Mouse (Mus musculus) liver, embryonic 16.5 days (tissue): ENCODE results near the gene Cox7b. TPM values are rescaled to one million over a fixed set of nuclear protein-coding genes. Genes with fewer than 3 reads are reported as not detected.
"Not testable (repeated sequence)": the region's sequence is repeated elsewhere in the genome, so short reads cannot be mapped to it uniquely, and the experiment has no call there.

Experiments used
- ATAC-seq: fragments of 200-750 bp; cut with Nextera tagmentation; 2 replicates; pipeline ENCODE4 v1.8.0; 2017; ENCODE audit warnings: low read depth, mild to moderate bottlenecking, moderate number of reproducible peaks, moderate library complexity
- H3K27ac ChIP-seq: fragments of 300-500 bp; sonication (generic); 2 replicates; pipeline ENCODE4 v1.5.1; 2014; ENCODE audit warnings: mild to moderate bottlenecking, low read length
- H3K27me3 ChIP-seq: fragments of 300-500 bp; sonication (generic); 2 replicates; pipeline ENCODE4 v1.6.1; 2014; ENCODE audit warnings: low read depth, low read length, mixed read lengths; ENCODE audit not compliant: control insufficient read depth, insufficient read depth
- H3K36me3 ChIP-seq: fragments of 300-500 bp; sonication (generic); 2 replicates; pipeline ENCODE4 v1.6.1; 2014; ENCODE audit warnings: mild to moderate bottlenecking; ENCODE audit not compliant: control insufficient read depth, insufficient read depth
- H3K4me1 ChIP-seq: fragments of 300-500 bp; sonication (generic); 2 replicates; pipeline ENCODE4 v1.6.1; 2014; ENCODE audit warnings: low read depth, low read length, mixed read lengths; ENCODE audit not compliant: control insufficient read depth
- H3K4me2 ChIP-seq: fragments of 300-500 bp; sonication (generic); 2 replicates; pipeline ENCODE4 v1.6.1; 2014; ENCODE audit warnings: low read depth, low read length, mixed read lengths
- H3K4me3 ChIP-seq: fragments of 300-500 bp; sonication (generic); 2 replicates; pipeline ENCODE4 v1.5.1; 2014; ENCODE audit warnings: low read depth, mild to moderate bottlenecking, low read length
- H3K9ac ChIP-seq: fragments of 300-500 bp; sonication (generic); 2 replicates; pipeline ENCODE4 v1.6.1; 2014; ENCODE audit warnings: low read depth, low read length
- H3K9me3 ChIP-seq: fragments of 300-500 bp; sonication (generic); replicated peaks from 2 replicates; pipeline ENCODE4 v1.6.1; 2016; ENCODE audit warnings: low read length; ENCODE audit not compliant: control insufficient read depth
- WGBS: fragments of 180-500 bp; shearing (Covaris S2); extraction: QIAGEN DNeasy Blood & Tissue Kit; methylation state at CpG from one replicate; pipeline ENCODE4 v1.1.7; 2014; ENCODE audit not compliant: insufficient replicate concordance; 5-methylcytosine and 5-hydroxymethylcytosine counted together
- polyA plus RNA-seq: library from polyadenylated mRNA; unstranded; fragments of >200 nt; fragmentation: Nextera tagmentation; extraction: Ambion mirVana; gene quantifications from 2 replicates; pipeline ENCODE4 v1.2.1, GENCODE M21; 2015

The Cox7b gene
- 238 and 263 TPM in 2 replicates for polyA plus RNA-seq

- 16% methylated on average over 26 of the region's 26 CpGs for WGBS
- Histone ChIP-seq H3K27me3 (no peaks in the 10 kb centered on the region), H3K4me3 (peak within 1 kb of the TSS; percentile 73), H3K9ac (peak within 1 kb of the TSS; percentile 51), H3K36me3 (no peaks in the 10 kb centered on the region), H3K4me1 (peaks cover 6% of the 10 kb centered on the region), H3K4me2 (peak within 1 kb of the TSS; percentile 44), H3K9me3 (no peaks in the 10 kb centered on the region), H3K27ac (peak within 1 kb of the TSS; percentile 63)
- ATAC-seq = peak; percentile 28
Observed at GRCm38 (mm10) chrX:106015571-106016322, at the start of gene Cox7b. Gene Cox7b, plus strand, starts transcription at chrX:106015700.

- no peak for ATAC-seq
- Histone ChIP-seq H3K27ac (no peak overlapping the region), H3K4me2 (no peak overlapping the region), H3K4me3 (no peak overlapping the region), H3K27me3 (no peaks in the 10 kb centered on the region), H3K9ac (no peak overlapping the region), H3K9me3 (no peaks in the 10 kb centered on the region), H3K4me1 (no peaks in the 10 kb centered on the region), H3K36me3 (peaks cover 4% of the 10 kb centered on the region; the same call in 1 of the 2 replicates)
- WGBS = 51% methylated on average over 1 of the region's 1 CpGs
Observed at GRCm38 (mm10) chrX:106001605-106002004, 13.9 kb upstream of the Cox7b start.

- Histone ChIP-seq H3K4me1 (peaks cover 10% of the 10 kb centered on the region), H3K27ac (peak overlapping the region; percentile 95), H3K9ac (peak overlapping the region; percentile 80), H3K36me3 (no peaks in the 10 kb centered on the region), H3K27me3 (no peaks in the 10 kb centered on the region), H3K4me2 (peak overlapping the region; percentile 53), H3K4me3 (peak overlapping the region; percentile 76), H3K9me3 (no peaks in the 10 kb centered on the region)
- WGBS = 9% methylated on average over 3 of the region's 3 CpGs
- no peak for ATAC-seq
Observed at GRCm38 (mm10) chrX:106010762-106011161, 4.7 kb upstream of the Cox7b start.

DNA sequence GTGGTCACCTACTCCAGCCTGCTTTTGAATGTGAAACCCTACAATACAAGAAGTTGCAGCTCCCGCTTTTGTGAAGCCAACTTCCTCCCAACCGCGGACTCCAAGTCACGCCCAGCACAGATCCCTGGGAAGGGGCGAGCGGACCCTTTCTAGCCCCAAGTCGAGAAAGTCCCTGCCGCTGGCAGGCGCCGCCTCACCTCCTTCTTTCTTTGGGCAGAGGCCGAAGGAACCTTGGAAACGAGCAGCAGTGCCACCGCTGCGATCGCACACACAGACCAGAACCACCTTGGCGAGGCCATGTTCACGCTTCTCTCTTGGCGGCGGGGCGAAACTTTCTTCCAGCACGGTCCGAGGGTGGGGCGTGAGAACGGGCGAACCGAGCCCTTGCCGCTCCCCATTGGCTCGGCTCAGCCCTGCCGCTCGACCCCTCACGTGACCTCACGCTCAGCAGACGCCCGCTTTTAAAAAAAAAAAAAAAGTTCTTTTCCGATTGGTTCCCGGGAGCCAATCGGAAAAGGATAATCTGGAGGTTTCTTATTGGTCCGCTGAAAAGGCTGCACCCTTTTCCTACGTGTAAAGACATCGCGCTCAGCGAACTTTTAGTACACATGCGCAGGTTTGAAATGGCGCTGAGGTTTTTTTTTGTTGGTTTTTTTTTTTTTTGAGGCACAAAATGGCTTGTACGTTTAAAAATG is 3.9 kb upstream of the Cox7b start, which contains the start of gene Magt1:
Magt1 (minus strand) TSS at position 442 of the 695 bp plus-strand sequence.
- Histone ChIP-seq H3K9ac (peak within 1 kb of the TSS; percentile 80), H3K4me3 (peak within 1 kb of the TSS; percentile 76), H3K27ac (peak within 1 kb of the TSS; percentile 95), H3K27me3 (no peaks in the 10 kb centered on the region), H3K9me3 (no peaks in the 10 kb centered on the region), H3K36me3 (no peaks in the 10 kb centered on the region), H3K4me1 (peaks cover 10% of the 10 kb centered on the region), H3K4me2 (peak within 1 kb of the TSS; percentile 76)
- WGBS = 16% methylated on average over 45 of the region's 45 CpGs
- peak; percentile 97 for ATAC-seq

DNA sequence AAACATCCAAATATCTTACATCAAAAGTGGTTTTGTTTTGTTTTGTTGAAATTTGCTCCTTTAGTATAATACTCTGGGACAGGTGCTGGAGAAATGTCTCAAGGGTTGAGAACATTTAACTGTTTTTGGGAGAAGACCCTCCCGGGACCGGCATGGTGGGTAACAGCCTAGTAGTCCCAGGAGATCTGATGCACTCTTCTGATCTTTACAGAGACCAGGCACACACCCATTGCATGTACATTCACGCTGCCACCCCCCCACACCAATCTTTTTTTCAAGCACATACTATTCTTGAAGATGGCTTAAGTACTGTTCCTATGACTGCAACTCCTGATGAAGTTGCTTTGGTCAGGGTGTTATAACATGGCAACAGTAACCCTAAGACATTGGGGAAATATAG is 2.9 kb upstream of the Cox7b start:
- 45% methylated on average over 3 of the region's 3 CpGs for WGBS
- Histone ChIP-seq H3K36me3 (no peaks in the 10 kb centered on the region), H3K4me1 (peaks cover 14% of the 10 kb centered on the region), H3K27ac (peak overlapping the region; percentile 83; the same call in 1 of the 2 replicates), H3K9me3 (no peaks in the 10 kb centered on the region), H3K9ac (peak overlapping the region; percentile 40; the same call in 1 of the 2 replicates), H3K27me3 (no peaks in the 10 kb centered on the region), H3K4me3 (peak overlapping the region; percentile 48), H3K4me2 (peak overlapping the region; percentile 76)
- no peak for ATAC-seq

DNA sequence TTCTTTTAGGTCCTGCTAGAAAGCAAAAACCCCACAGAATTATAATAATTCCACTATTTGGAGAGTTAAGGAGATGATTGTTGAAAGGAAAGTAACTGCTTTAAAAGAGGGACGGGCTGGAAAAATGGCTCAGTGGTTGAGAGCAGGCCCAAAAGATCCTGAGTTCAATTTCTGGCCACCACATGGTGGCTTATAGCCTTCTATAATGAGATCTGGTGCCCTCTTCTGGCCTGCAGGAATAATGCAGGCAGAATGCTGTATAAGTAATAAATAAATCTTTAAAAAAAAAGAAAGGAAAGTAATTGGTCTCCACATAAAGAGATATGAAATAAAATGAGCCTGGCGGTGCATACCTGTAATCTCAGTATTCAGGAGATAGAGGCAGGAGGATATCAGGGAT is 2.3 kb upstream of the Cox7b start:
- Histone ChIP-seq H3K9me3 (no peaks in the 10 kb centered on the region), H3K9ac (no peak overlapping the region), H3K36me3 (no peaks in the 10 kb centered on the region), H3K4me3 (no peak overlapping the region), H3K4me2 (no peak overlapping the region), H3K27ac (no peak overlapping the region), H3K27me3 (no peaks in the 10 kb centered on the region), H3K4me1 (peaks cover 14% of the 10 kb centered on the region)
- no peak for ATAC-seq
- 15% methylated on average over 2 of the region's 2 CpGs for WGBS

DNA sequence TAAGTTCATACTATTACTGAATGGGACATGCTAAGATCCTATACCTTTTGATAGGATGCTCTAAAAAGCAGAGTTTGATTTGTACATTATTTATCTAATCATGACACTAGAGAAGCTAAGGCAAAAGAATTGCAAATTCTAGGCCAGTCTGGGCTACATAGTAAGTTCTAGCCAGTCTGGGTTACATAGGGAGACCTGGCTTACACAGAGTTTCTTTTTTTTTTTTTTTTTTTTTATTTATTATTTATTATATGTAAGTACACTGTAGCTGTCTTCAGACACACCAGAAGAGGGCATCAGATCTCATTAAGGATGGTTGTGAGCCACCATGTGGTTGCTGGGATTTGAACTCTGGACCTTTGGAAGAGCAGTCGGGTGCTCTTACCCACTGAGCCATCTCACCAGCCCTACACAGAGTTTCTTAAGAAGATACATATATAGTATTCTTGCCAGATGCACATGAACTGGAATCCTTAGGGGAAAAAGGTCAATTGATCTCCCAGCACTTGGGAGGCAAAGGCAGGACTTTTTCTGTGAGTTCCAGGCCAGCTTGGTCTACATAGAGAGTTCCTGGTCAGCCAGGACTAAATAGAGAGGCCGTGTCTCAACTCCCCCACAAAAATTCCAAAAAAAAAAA is 641 bp upstream of the Cox7b start:
- not testable (repeated sequence) for ATAC-seq, H3K27me3 ChIP-seq, H3K9me3 ChIP-seq, H3K36me3 ChIP-seq, H3K9ac ChIP-seq, H3K4me1 ChIP-seq
- Histone ChIP-seq H3K4me2 (peak overlapping the region; percentile 44), H3K4me3 (peak overlapping the region; percentile 73; the same call in 1 of the 2 replicates), H3K27ac (peak overlapping the region; percentile 63; the same call in 1 of the 2 replicates)
- 50% methylated on average over 2 of the region's 2 CpGs for WGBS

- 0 out of 2 replicates have a peak overlapping the region, but pooled peaks have one; percentile 2 for H3K9ac ChIP-seq
- peaks cover 6% of the 10 kb centered on the region for H3K4me1 ChIP-seq
- 62% methylated on average over 3 of the region's 3 CpGs for WGBS
- H3K4me3 ChIP-seq = peak overlapping the region; percentile 25
- H3K4me2 ChIP-seq = peak overlapping the region; percentile 44
- H3K36me3 ChIP-seq = no peaks in the 10 kb centered on the region
- ATAC-seq = no peak
- H3K9me3 ChIP-seq = no peaks in the 10 kb centered on the region
- no peaks in the 10 kb centered on the region for H3K27me3 ChIP-seq
- H3K27ac ChIP-seq = no peak overlapping the region
Observed at GRCm38 (mm10) chrX:106017102-106017501, 1.6 kb downstream of the Cox7b start.
